Comparison of ENCODE assay signal across 12 mouse cellular contexts in the genomic region with DNA sequence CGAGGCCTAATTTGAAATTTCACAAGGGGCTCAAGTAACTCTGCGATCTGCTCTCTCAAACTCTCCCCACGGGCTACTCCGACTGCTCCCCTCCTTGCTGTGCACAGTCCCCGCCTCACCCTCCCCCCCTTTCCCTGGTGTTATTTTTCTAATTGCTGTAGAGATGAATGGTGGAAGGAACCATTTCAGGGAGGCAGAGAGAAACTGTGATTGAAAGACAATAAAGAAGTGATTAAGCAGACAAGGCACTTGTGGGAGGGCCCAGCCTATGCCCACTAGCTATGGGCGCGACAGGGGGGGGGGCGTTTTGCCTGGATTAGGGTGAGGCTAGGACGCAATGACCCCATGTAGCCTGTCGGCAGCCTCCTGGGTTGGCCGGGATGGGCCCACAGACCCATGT.
"Had no signal": no experiment of that assay in that cellular context is flagged by ENCODE, and none has a peak within 500 bp of the region (broad histone marks: within the 10 kb centered on the region; RNA-seq: fewer than 3 reads in every experiment).

No protein-coding gene starts in this region.

- H3K4me3 ChIP-seq: limb, embryonic 13.5 days; myocyte had no signal

- H3K4me2 ChIP-seq: limb, embryonic 13.5 days had no signal

- DNase-seq: kidney, adult 8-10 months; kidney, postnatal 4 days; left cerebral cortex, postnatal 4 days; lung, adult 18-20 months; right cerebral cortex, postnatal 4 days; spleen, adult 18-20 months; thymus, adult 18-20 months; thymus, postnatal 14 days had no signal

- H3K9ac ChIP-seq: limb, embryonic 13.5 days; liver, embryonic 14.5 days had no signal

- H3K36me3 ChIP-seq: limb, embryonic 13.5 days had no signal

- H3K27ac ChIP-seq: kidney, postnatal 0 days; limb, embryonic 13.5 days; liver, embryonic 14.5 days had no signal
